24 mouse cellular contexts compared by ENCODE assay signal in the genomic region with DNA sequence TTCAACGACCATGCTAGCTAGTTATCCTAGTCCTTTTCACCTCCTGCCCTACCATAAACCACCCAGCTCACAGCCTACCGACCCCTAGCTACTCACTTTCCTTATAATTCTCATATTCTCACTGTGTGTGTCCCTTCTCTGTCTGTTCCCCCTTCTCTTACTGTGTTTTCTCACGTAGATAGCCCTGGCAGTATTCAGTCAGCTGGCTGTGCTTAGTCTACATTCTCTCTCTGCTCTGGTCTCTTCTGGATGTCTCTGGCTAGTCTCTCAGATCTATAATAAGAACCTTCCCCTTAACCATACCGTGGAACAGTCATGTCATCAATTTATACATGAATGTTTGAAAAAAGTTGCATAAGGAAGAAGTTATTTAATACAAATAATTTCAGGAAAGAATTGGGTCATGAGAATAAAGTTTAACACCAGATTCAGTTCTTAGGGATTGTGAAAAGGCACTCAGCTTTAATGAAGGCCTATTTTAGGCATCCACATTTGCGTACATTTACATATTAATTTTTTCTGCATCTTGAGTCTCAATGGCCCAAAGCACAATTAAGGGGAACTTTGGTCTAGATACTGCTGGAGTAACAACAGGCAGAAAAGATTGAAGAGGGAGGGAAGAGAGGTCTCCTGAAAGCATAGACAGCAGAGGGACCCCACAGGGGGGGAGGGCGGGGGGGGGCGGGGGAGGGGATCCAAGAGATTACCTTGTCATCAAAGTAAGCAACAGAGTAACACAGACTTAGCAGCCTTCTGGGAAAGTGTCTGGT. TPM values are rescaled to one million over a fixed set of nuclear protein-coding genes. Genes with fewer than 3 reads are reported as not detected.
DNase-seq lines count a peak whose midpoint lies in the region; ATAC-seq and TF ChIP-seq lines count a peak whose summit lies in the region.
"Had no signal": no experiment of that assay in that cellular context is flagged by ENCODE, and none has a peak within 500 bp of the region (broad histone marks: within the 10 kb centered on the region; RNA-seq: fewer than 3 reads in every experiment).

No protein-coding gene starts in this region.

- no peaks in the 10 kb centered on the region for H3K4me1 ChIP-seq in forebrain, embryonic 14.5 days (ENCODE audit: control insufficient read depth, insufficient read depth, low read length)
- no peaks in the 10 kb centered on the region for H3K4me1 ChIP-seq in forebrain, postnatal 0 days (ENCODE audit: insufficient read depth)
- H3K4me1 ChIP-seq: embryonic facial prominence, embryonic 12.5 days; embryonic facial prominence, embryonic 15.5 days; hindbrain, embryonic 10.5 days; hindbrain, embryonic 13.5 days; intestine, embryonic 15.5 days had no signal

- no peaks in the 10 kb centered on the region for H3K9me3 ChIP-seq in forebrain, embryonic 14.5 days (replicated peaks; ENCODE audit: control insufficient read depth, low read length)
- H3K9me3 ChIP-seq in forebrain, postnatal 0 days (ENCODE audit: low read length) = no peaks in the 10 kb centered on the region
- H3K9me3 ChIP-seq: embryonic facial prominence, embryonic 12.5 days; embryonic facial prominence, embryonic 15.5 days; hindbrain, embryonic 10.5 days; hindbrain, embryonic 13.5 days; intestine, embryonic 15.5 days had no signal

- no peak for TF ChIP-seq CTCF in brain, embryonic 14.5 days (IDR thresholded peaks at IDR 0.05; ENCODE audit: borderline replicate concordance, extremely low read depth, insufficient read depth, insufficient read length)
- TF ChIP-seq CTCF in forebrain, postnatal 0 days (IDR thresholded peaks at IDR 0.05; ENCODE audit: low read depth) = no peak

- TF ChIP-seq POLR2A in brain, embryonic 14.5 days (IDR thresholded peaks at IDR 0.05; ENCODE audit: borderline replicate concordance, extremely low read depth, insufficient read depth, insufficient read length, poor library complexity, severe bottlenecking) = no peak

- intact Hi-C loops in heart, postnatal 25 days (cut with DNase I) = no loop called here

- no peak overlapping the region for H3K4me3 ChIP-seq in forebrain, embryonic 14.5 days (ENCODE audit: low read depth, low read length)
- H3K4me3 ChIP-seq in forebrain, postnatal 0 days (ENCODE audit: low read depth, low read length) = no peak overlapping the region
- H3K4me3 ChIP-seq: embryonic facial prominence, embryonic 12.5 days; embryonic facial prominence, embryonic 15.5 days; hindbrain, embryonic 10.5 days; hindbrain, embryonic 13.5 days; intestine, embryonic 15.5 days had no signal

- H3K27me3 ChIP-seq in forebrain, embryonic 14.5 days (replicated peaks; ENCODE audit: control insufficient read depth, insufficient read depth, low read length) = no peaks in the 10 kb centered on the region
- H3K27me3 ChIP-seq in forebrain, postnatal 0 days (ENCODE audit: insufficient read depth, low read length) = no peaks in the 10 kb centered on the region
- H3K27me3 ChIP-seq: embryonic facial prominence, embryonic 12.5 days; embryonic facial prominence, embryonic 15.5 days; hindbrain, embryonic 13.5 days; intestine, embryonic 15.5 days had no signal

- WGBS in forebrain, embryonic 14.5 days = 49% methylated on average over 7 of the region's 7 CpGs
- WGBS in forebrain, postnatal 0 days = 49% methylated on average over 7 of the region's 7 CpGs

- no peaks in the 10 kb centered on the region for H3K36me3 ChIP-seq in forebrain, embryonic 14.5 days (ENCODE audit: control insufficient read depth, insufficient read depth, low read length)
- H3K36me3 ChIP-seq in forebrain, postnatal 0 days (ENCODE audit: insufficient read depth) = no peaks in the 10 kb centered on the region
- H3K36me3 ChIP-seq: embryonic facial prominence, embryonic 12.5 days; embryonic facial prominence, embryonic 15.5 days; hindbrain, embryonic 10.5 days; hindbrain, embryonic 13.5 days; intestine, embryonic 15.5 days had no signal

- no peak overlapping the region for H3K9ac ChIP-seq in forebrain, embryonic 14.5 days (ENCODE audit: low read length)
- H3K9ac ChIP-seq in forebrain, postnatal 0 days = no peak overlapping the region
- H3K9ac ChIP-seq: embryonic facial prominence, embryonic 12.5 days; embryonic facial prominence, embryonic 15.5 days; hindbrain, embryonic 13.5 days; intestine, embryonic 15.5 days had no signal

- H3K27ac ChIP-seq in forebrain, embryonic 14.5 days (ENCODE audit: low read depth, low read length) = no peak overlapping the region
- no peak overlapping the region for H3K27ac ChIP-seq in forebrain, postnatal 0 days (ENCODE audit: low read depth, low read length)
- H3K27ac ChIP-seq: embryonic facial prominence, embryonic 12.5 days; embryonic facial prominence, embryonic 15.5 days; hindbrain, embryonic 10.5 days; hindbrain, embryonic 13.5 days; intestine, embryonic 15.5 days had no signal

- DNase-seq in brain, adult 2 months (ENCODE audit: low read depth, low spot score) = peak; percentile 10
- peak; percentile 68 for DNase-seq in brain, embryonic 14.5 days (ENCODE audit: low read depth)
- DNase-seq in forebrain, embryonic 14.5 days (ENCODE audit: low spot score) = peak; percentile 52
- DNase-seq in forebrain, postnatal 0 days = no peak
- DNase-seq in heart, postnatal 25 days (ENCODE audit: low spot score) = no peak
- no peak for DNase-seq in urinary bladder, postnatal 10 days (ENCODE audit: low spot score)
- DNase-seq: adrenal gland, adult 2 months; adrenal gland, postnatal 14 days; cerebellum, adult 2 months; cerebellum, adult 9-11 months; cerebellum, postnatal 25 days; gastrocnemius, postnatal 10 days; heart, postnatal 36 days; kidney, adult 11 months had no signal

- peak; percentile 57 for ATAC-seq in forebrain, embryonic 14.5 days
- ATAC-seq in forebrain, postnatal 0 days = peak; percentile 42; the same call in 1 of the 2 replicates
- ATAC-seq: CD4-positive, CD25-positive, alpha-beta regulatory T cell, adult 4 months; hindbrain, embryonic 16.5 days; intestine, embryonic 15.5 days had no signal

- no peak overlapping the region for H3K4me2 ChIP-seq in forebrain, embryonic 14.5 days (ENCODE audit: low read length)
- no peak overlapping the region for H3K4me2 ChIP-seq in forebrain, postnatal 0 days (ENCODE audit: low read depth)
- H3K4me2 ChIP-seq: embryonic facial prominence, embryonic 12.5 days; embryonic facial prominence, embryonic 15.5 days; heart, embryonic 11.5 days; hindbrain, embryonic 13.5 days; intestine, embryonic 15.5 days had no signal

RNA-seq across cellular contexts. Expression of a gene that starts 10.2 kb away (rescaled TPM):
- polyA plus RNA-seq in brain, embryonic 14.5 days (2012; rRNA removed) = 25.8 and 39.0 TPM in 2 replicates
- 17.2 and 24.5 TPM in 2 replicates for polyA plus RNA-seq in forebrain, embryonic 14.5 days (2014; fragmentation: Nextera tagmentation; extraction: Ambion mirVana)
- total RNA-seq in forebrain, postnatal 0 days (2014; rRNA removed) = 58.4 and 79.1 TPM in 2 replicates
- polyA plus RNA-seq in forebrain, postnatal 0 days (2015; fragmentation: Nextera tagmentation; extraction: Ambion mirVana) = 14.8 and 15.0 TPM in 2 replicates
- total RNA-seq in heart, postnatal 25 days (2021) = 100 to 1,000 TPM; 278 to 331 TPM
- total RNA-seq: common myeloid progenitor, adult 5-6 weeks; MEL had no signal

Comparison
In these comparisons a context has a peak if more than half of its experiments do, and no peak if none do; other contexts are left out.
1. DNase-seq: peak in brain, adult 2 months (single experiment), brain, embryonic 14.5 days (single experiment) and forebrain, embryonic 14.5 days (single experiment); none in forebrain, postnatal 0 days (single experiment), heart, postnatal 25 days (single experiment) and urinary bladder, postnatal 10 days (single experiment).